Mouse (Mus musculus) cerebellum, postnatal 10 days (tissue): ENCODE measurements around the gene Cdhr5.
A peak's percentile ranks its signal among the peaks of the same experiment; 100 is the strongest.
"Not testable (repeated sequence)": the region's sequence is repeated elsewhere in the genome, so short reads cannot be mapped to it uniquely, and the experiment has no call there.

Experiments
- DNase-seq, 2 experiments: peaks; one replicate each; pipeline ENCODE4 v3.0.0; 2021; ENCODE audit warnings: mixed read lengths in 2 of 2

The Cdhr5 gene

GRCm38 (mm10) chr7:141277701-141278678 is 1.4 kb upstream of the Cdhr5 start:
- DNase-seq: no peak

- DNase-seq: no peak
Measured at GRCm38 (mm10) chr7:141275356-141275755, 1.2 kb downstream of the Cdhr5 start.

- DNase-seq: no peak
Measured at GRCm38 (mm10) chr7:141270631-141271030, 6.0 kb downstream of the Cdhr5 start.

GRCm38 (mm10) chr7:141269273-141269545 is 7.4 kb downstream of the Cdhr5 start:
- DNase-seq: no peak

- DNase-seq: no peak
Measured at GRCm38 (mm10) chr7:141268466-141269272, 7.9 kb downstream of the Cdhr5 start.

- peak in 1 of 2 experiments; percentile 36 for DNase-seq
Measured at GRCm38 (mm10) chr7:141265739-141266561, 10.6 kb downstream of the Cdhr5 start, which contains the start of gene Irf7. Gene Irf7 (minus strand): TSS chr7:141266481.

- no peak for DNase-seq
Measured at GRCm38 (mm10) chr7:141265411-141265738, 11.2 kb downstream of the Cdhr5 start.

GRCm38 (mm10) chr7:141264761-141265410 is 11.7 kb downstream of the Cdhr5 start:
- DNase-seq: peak; percentile 48 to 49

GRCm38 (mm10) chr7:141264041-141264700 is 12.4 kb downstream of the Cdhr5 start:
- DNase-seq: no peak

GRCm38 (mm10) chr7:141263640-141264039 is 12.9 kb downstream of the Cdhr5 start:
- no peak for DNase-seq

GRCm38 (mm10) chr7:141261480-141261879 is 15.1 kb downstream of the Cdhr5 start:
- peak; percentile 45 to 50 for DNase-seq

- no peak for DNase-seq
Measured at GRCm38 (mm10) chr7:141256159-141256558, 20.4 kb downstream of the Cdhr5 start.

- DNase-seq: not testable (repeated sequence)
Measured at GRCm38 (mm10) chr7:141250486-141250885, 26.1 kb downstream of the Cdhr5 start.

- DNase-seq: no peak
Measured at GRCm38 (mm10) chr7:141231551-141231950, 45.0 kb downstream of the Cdhr5 start.

- DNase-seq: peak; percentile 57 to 73
Measured at GRCm38 (mm10) chr7:141231111-141231510, 45.5 kb downstream of the Cdhr5 start.

GRCm38 (mm10) chr7:141230570-141230969 is 46.0 kb downstream of the Cdhr5 start:
- no peak for DNase-seq

GRCm38 (mm10) chr7:141229702-141230101 is 46.9 kb downstream of the Cdhr5 start:
- no peak for DNase-seq

- peak; percentile 98 to 99 for DNase-seq
Measured at GRCm38 (mm10) chr7:141228279-141229067, 48.1 kb downstream of the Cdhr5 start, which contains the start of gene Phrf1. Gene Phrf1 (plus strand): TSS chr7:141228784.

GRCm38 (mm10) chr7:141227796-141228195 is 48.8 kb downstream of the Cdhr5 start:
- DNase-seq: no peak

GRCm38 (mm10) chr7:141226535-141226934 is 50.1 kb downstream of the Cdhr5 start:
- no peak for DNase-seq

GRCm38 (mm10) chr7:141222696-141223215 is 53.8 kb downstream of the Cdhr5 start:
- no peak for DNase-seq
